Mouse (Mus musculus): ENCODE results near the gene Fpgs. TPM values are rescaled to one million over a fixed set of nuclear protein-coding genes. Genes with fewer than 3 reads are reported as not detected.
A peak's percentile ranks its signal among the peaks of the same experiment; 100 is the strongest.

The Fpgs gene
- total RNA-seq, 2 experiments from 2014 or later: 10.7 to 14.6 TPM

DNA sequence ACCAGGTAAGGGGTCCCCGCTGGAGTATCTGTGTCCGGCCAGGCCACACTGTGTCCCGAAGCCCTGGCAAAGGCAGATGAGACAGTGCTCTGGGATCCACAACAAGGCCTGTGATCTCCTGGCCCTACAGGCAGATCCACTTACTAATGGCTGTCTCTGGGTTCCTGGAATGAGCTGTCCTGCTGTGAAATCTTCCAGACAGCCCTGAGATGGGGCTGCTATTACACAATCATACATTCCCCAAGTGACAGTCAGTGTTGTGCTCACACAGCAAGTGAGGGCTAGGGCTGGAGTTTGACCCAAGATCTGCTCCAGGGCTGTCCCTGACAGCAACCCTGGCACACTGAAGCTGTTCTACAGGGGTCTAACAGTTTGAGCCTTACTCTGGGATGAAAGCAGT lies 18.1 kb downstream of the Fpgs start:
- no peak for TF ChIP-seq CTCF (conservative IDR thresholded peaks at IDR 0.05)
- Histone ChIP-seq H3K4me3 (no peak overlapping the region), H3K27ac (no peak overlapping the region)
- DNase-seq (ENCODE audit: low spot score in 2 of 2): no peak

DNA sequence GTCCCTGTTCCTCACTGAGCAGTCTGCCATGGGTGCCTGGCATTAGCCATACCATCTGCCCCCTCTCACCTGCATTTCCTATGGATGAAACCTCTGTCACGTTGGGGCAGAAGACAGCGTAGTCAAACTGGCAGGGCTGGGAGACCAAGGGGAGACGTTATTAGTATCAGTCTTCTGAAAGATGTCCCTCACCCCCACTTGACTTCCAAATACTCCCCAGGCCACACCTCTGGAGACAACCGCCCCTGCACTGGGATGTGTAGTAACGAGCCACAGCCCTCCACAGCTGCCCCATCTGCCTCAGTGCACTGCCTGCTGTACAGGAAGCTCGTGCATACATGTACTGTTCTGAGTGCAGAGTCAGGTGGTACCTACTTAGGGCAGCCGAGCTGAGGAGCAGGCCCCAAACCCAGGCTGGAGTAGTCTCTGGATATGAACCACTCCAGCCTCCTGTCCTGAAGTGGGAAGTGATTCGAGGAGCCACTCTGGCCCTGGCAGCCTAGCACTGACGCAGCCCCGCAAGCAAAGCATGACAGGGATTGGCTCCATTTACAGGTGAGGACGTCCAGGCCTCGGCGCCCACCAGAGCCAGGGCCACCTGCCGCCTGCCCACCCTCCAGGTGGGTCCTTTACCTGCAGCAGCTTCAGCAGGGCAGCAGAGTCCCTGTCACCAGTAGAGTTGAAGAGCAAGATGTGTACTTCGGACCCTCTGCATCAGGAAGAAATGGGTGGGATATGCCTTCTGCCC lies 19.1 kb downstream of the Fpgs start:
- TF ChIP-seq CTCF (conservative IDR thresholded peaks at IDR 0.05): no peak
- Histone ChIP-seq H3K27ac (no peak overlapping the region), H3K4me3 (no peak overlapping the region)
- DNase-seq (ENCODE audit: low spot score in 2 of 2): no peak

DNA sequence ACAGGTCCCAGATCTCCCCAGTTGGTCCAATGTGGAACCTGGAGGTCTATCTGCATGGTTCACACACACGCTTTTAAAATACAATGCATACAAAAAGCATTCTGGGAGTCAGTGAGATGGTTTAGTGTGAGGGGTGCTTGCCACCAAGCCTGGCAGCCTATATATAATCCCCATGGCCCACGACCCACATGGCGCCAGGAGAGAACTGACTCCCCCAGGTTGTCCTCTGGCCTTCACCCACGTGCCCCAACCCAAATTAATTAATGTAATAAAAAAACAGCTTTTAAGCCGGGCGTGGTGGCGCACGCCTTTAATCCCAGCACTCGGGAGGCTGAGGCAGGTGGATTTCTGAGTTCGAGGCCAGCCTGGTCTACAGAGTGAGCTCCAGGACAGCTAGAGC lies 20.2 kb downstream of the Fpgs start:
- no peak for DNase-seq (ENCODE audit: low spot score in 2 of 2)
- Histone ChIP-seq H3K27ac (no peak overlapping the region), H3K4me3 (no peak overlapping the region)
- TF ChIP-seq CTCF (conservative IDR thresholded peaks at IDR 0.05): no peak

DNA sequence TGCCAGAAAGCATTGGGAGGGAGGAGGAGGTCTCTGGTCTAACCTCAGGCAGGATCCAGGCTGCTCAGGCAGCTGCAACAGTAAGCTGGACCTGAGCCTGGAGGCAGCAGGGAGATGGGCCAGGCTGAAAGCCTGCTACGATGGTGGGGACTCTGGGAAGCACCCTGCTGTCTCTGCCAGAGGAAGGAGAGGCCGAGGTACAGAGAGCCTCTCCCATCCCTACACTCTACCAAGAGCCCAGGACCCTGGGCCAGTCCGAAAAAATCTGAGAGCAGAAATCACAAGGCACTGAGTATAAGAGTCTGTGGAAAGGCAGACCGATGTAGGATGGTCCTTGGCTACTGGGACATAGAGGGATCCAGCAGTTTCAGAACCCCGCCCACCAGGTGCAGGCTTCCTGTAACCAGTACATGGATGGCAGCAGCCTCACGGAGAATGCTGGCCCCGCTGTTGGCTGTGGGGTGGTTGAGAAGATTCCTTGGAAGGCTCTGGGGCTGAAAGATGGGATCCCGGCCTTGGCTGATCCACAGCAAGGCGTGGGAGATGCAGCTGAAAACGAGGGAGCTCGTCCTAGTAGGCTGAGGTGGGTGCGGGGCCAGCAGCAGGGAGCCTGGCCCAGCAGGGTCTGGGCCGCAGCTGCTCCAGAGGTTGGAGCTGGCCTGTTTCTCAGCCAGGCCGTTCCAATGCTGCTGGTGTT lies 21.1 kb downstream of the Fpgs start:
- Histone ChIP-seq H3K4me3 (no peak overlapping the region), H3K27ac (no peak overlapping the region)
- DNase-seq (ENCODE audit: low spot score in 2 of 2): no peak
- no peak for TF ChIP-seq CTCF (conservative IDR thresholded peaks at IDR 0.05)

DNA sequence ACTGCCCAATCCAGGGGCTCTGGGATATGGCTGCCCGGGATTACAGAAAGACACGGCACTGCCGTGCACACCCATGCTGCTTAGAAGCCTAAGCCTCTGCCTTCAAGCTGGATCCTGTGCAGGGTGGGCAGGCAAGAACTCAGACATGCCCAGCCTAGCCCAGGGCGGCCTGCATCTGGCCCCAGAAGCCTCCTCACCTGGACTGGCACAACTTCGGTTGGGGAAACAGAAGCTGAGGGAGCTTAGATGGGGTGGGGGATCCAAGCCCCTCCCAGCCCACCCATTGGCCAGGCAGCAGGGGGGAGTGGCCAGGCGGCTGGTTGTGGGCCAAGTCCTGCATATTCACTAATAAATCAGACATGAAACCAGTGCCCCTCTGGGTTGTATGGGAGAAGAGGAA lies 22.2 kb downstream of the Fpgs start:
- H3K4me3 ChIP-seq: no peak overlapping the region
- TF ChIP-seq CTCF (conservative IDR thresholded peaks at IDR 0.05): no peak
- H3K27ac ChIP-seq: no peak overlapping the region
- no peak for DNase-seq (ENCODE audit: low spot score in 2 of 2)

DNA sequence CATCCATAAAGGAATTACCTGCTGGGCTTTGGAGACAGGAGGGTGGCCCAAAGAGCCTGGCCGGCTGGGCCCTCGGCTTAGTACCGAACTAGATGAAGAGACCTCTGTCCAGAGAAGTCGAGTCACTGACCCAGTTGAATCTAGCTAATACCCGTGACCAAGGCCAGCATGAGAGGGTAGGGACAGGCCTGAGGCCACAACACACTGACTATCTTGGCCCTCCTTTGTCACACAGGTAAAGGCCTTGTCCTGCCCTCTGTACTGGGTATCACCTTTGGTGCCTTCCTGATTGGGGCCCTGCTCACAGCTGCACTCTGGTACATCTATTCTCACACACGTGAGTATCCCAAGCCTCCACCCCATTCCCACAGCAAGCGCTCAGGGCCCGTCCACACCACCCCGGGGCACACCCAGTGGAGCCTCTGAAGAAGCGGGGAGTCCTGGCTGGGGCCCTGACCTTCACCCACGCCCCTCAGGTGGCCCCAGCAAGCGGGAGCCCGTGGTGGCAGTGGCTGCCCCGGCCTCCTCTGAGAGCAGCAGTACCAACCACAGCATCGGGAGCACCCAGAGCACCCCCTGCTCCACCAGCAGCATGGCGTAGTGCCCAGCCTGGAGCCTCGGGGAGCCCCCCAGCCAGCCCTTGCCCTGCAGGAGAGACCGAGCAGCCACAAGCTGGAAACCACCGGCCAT lies 22.8 kb downstream of the Fpgs start:
- H3K4me3 ChIP-seq: no peak overlapping the region
- no peak for DNase-seq (ENCODE audit: low spot score in 2 of 2)
- no peak overlapping the region for H3K27ac ChIP-seq
- TF ChIP-seq CTCF (conservative IDR thresholded peaks at IDR 0.05): no peak

DNA sequence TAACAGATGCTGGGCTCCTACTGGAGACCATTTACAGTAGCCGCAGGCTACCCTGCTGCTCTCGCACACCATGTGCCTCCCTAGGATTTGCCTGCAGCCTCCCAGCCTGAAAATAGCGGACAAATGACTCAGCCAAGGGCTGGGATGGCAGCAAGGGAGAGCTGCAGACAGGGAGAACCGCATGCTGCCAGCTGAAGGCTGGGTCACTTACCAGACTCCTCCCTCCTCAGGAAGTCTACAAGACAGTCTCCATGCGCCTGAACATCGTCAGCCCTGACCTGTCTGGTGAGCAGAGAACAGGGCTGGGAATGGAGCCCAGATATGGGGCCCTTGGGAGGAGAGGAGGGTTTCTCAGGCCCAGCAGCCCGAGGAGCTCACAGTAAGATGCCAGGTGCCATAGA lies 23.9 kb downstream of the Fpgs start:
- TF ChIP-seq CTCF (conservative IDR thresholded peaks at IDR 0.05): no peak
- peak in 1 of 2 experiments; percentile 19 for DNase-seq (ENCODE audit: low spot score in 2 of 2)
- H3K4me3 ChIP-seq: no peak overlapping the region
- H3K27ac ChIP-seq: peak overlapping the region; percentile 23; the same call in 1 of the 2 replicates

DNA sequence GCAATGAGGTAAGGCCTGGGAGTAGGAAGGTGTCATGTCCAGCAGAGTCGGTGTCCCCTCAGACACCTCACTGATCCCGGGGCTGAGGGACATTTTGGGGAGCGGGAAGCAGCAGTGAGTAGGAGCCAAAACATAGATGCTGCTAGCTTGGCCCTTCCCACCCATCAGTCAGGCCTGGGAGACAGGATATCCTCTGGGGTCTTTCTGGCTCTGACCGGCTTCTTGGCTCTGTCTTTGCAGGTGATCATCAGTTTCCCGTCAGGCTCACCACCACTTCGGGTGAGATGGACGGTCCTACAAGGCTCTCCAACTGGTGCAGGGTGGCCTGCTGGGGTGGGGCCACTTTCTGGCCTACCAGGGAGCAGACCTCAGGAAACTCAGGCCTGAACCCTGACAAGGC lies 26.3 kb downstream of the Fpgs start:
- DNase-seq (ENCODE audit: low spot score in 2 of 2): no peak
- no peak overlapping the region for H3K4me3 ChIP-seq
- TF ChIP-seq CTCF (conservative IDR thresholded peaks at IDR 0.05): no peak
- no peak overlapping the region for H3K27ac ChIP-seq

DNA sequence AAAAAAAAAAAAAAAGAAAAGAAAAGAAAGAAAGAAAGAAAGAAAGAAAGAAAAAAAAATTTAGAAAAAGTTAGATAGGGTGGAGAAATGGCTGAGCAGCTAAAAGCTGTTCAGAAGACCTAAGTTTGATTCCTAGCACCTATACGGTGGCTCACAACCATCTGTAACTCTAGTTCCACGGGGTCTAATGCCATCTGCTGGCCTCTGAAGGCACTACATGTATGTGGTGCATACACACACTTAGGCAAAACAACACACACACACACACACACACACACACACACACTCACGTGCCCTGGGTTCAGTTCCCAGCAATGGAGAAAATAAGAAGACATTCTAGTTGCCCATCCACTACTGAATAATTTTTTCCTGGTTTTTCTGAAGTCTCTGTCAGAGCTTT lies 27.1 kb downstream of the Fpgs start:
- no peak for DNase-seq (ENCODE audit: low spot score in 2 of 2)
- Histone ChIP-seq H3K27ac (no peak overlapping the region), H3K4me3 (no peak overlapping the region)
- peak; percentile 28 for TF ChIP-seq CTCF (conservative IDR thresholded peaks at IDR 0.05)

DNA sequence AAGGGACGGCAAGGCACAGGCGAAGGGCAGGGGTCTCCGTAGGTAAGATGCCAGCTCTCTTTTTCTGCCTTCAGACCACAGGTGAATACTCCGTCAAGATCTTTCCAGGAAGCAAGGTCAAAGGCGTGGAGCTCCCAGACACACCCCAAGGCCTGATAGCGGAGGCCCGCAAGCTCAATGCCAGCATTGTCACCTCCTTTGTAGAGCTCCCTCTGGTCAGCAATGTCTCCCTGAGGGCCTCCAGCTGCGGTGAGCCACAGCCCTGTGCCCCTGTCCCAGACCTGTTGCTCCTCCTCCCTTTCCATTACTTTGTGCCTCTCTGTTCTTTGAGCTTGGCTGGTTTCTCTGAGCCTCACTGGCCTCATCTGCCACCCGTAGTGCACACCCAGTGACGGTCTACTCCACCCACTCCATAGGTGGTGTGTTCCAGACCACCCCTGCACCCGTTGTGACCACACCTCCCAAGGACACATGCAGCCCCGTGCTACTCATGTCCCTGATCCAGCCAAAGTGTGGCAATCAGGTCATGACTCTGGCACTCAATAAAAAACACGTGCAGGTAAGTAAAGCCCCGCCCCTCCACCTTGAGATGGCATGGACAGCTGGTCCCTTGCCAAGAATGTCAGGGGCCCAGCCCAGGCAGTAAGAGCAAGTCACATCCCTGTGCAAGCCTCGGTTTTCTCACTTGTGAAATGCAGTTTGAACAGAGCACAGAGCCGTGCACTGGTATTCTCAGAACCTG lies 30.6 kb downstream of the Fpgs start:
- Histone ChIP-seq H3K4me3 (no peak overlapping the region), H3K27ac (no peak overlapping the region)
- DNase-seq (ENCODE audit: low spot score in 2 of 2): no peak
- TF ChIP-seq CTCF (conservative IDR thresholded peaks at IDR 0.05): no peak

DNA sequence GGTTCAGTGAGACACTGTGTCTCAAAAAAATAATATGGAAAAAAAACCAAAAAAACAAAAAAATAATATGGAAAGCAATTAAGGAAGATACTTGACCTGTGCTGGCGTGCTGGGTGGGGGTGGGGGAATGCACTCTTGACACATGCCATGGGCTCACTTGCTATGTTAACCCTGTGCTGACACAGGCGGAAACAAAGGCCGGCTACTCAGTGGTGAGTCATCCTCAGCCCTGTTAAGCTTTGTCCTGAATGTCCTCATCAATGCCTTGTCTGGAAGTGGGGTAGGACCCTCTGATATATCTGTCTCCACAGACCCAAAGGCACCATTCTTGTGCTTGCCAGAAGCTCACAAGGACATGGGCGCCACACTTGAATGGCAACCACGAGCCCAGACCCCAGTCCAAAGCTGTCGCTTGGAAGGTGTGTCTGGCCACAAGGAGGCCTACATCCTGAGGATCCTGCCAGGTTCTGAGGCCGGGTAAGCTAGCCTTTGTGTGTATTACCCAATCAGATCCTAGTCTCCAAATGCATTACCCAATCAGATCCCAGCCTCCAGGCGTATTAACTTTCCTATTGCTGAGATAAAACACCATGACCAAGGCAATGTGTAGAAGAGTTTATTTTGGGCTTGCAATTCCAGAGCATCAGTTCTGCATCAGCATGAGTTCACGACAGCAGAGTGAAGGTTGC lies 31.9 kb downstream of the Fpgs start:
- Histone ChIP-seq H3K4me3 (no peak overlapping the region), H3K27ac (no peak overlapping the region)
- DNase-seq (ENCODE audit: low spot score in 2 of 2): no peak
- no peak for TF ChIP-seq CTCF (conservative IDR thresholded peaks at IDR 0.05)

DNA sequence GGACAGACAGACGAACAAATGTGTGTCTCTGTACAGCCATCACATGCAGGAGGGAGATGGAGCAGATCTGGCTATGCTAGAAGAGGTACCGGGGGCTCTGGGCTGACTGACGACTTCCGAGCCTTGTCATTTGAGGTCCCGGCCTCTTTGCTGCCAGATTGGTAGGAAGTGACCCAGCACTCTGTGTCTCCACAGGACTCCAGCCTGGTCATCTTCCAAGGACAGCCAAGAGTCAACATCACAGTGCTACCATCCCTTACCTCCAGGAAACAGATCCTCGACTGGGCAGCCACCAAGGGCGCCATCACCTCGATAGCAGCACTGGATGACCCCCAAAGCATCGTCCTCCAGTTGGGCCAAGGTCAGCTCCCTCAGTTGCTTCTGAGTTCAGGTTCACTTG lies 32.8 kb downstream of the Fpgs start:
- Histone ChIP-seq H3K27ac (no peak overlapping the region), H3K4me3 (no peak overlapping the region)
- no peak for DNase-seq (ENCODE audit: low spot score in 2 of 2)
- no peak for TF ChIP-seq CTCF (conservative IDR thresholded peaks at IDR 0.05)
